Mouse (Mus musculus): ENCODE data around the gene Inca1. TPM values are rescaled to one million over a fixed set of nuclear protein-coding genes. Genes with fewer than 3 reads are reported as not detected.

The Inca1 gene
- 0.97 TPM for total RNA-seq (2023)

GRCm38 (mm10) chr11:70699722-70700556 is at the start of gene Inca1, which contains the start of gene Kif1c:
TSS of gene Inca1 (minus strand) at chr11:70700155.
TSS of gene Kif1c (plus strand) at chr11:70700548.

GRCm38 (mm10) chr11:70687601-70688199 is 12.3 kb downstream of the Inca1 start, which contains the start of gene Camta2:
TSS of gene Camta2 (minus strand) at chr11:70688105.

GRCm38 (mm10) chr11:70668771-70669505 is 31.0 kb downstream of the Inca1 start, which contains the start of gene Spag7:
TSS of gene Spag7 (minus strand) at chr11:70669416.

GRCm38 (mm10) chr11:70656964-70657363 is 43.0 kb downstream of the Inca1 start, which contains the start of gene Eno3:
TSS of gene Eno3 (plus strand) at chr11:70657202.

GRCm38 (mm10) chr11:70654198-70654922 is 45.6 kb downstream of the Inca1 start, which contains the start of gene Pfn1:
TSS of gene Pfn1 (minus strand) at chr11:70654644.

GRCm38 (mm10) chr11:70646691-70647650 is 53.0 kb downstream of the Inca1 start, which contains the start of the genes Rnf167 and Slc25a11:
TSS of gene Rnf167 (plus strand) at chr11:70647235.
TSS of gene Slc25a11 (minus strand) at chr11:70647479.

GRCm38 (mm10) chr11:70638714-70639278 is 61.2 kb downstream of the Inca1 start, which contains the start of gene Gp1ba:
TSS of gene Gp1ba (plus strand) at chr11:70639122.

Other genes starting within 250 kb of the Inca1 start
- gene Med11, start 248.2 kb downstream of the Inca1 start, total RNA-seq (2023): 52.7 TPM
- 0.91 TPM for gene Zmynd15, start 240.7 kb downstream of the Inca1 start, total RNA-seq (2023)
- gene Cxcl16, start 240.2 kb downstream of the Inca1 start, total RNA-seq (2023): 1.5 TPM
- not detected for gene Tm4sf5, start 194.9 kb downstream of the Inca1 start, total RNA-seq (2023)
- gene Vmo1, start 185.5 kb downstream of the Inca1 start, total RNA-seq (2023): not detected
- not detected for gene Gltpd2, start 181.0 kb downstream of the Inca1 start, total RNA-seq (2023)
- gene Psmb6, start 174.8 kb downstream of the Inca1 start, total RNA-seq (2023): 142 TPM
- gene Gm40193, start 167.2 kb downstream of the Inca1 start, total RNA-seq (2023): not detected
- gene Pld2, start 160.1 kb downstream of the Inca1 start, total RNA-seq (2023): 2.4 TPM
- 149 TPM for gene Mink1, start 137.3 kb downstream of the Inca1 start, total RNA-seq (2023)
- 1.00 TPM for gene 4930544D05Rik, start 84.3 kb downstream of the Inca1 start, total RNA-seq (2023)
- gene Chrne, start 80.9 kb downstream of the Inca1 start, total RNA-seq (2023): 4.7 TPM
- not detected for gene Gp1ba, start 61.0 kb downstream of the Inca1 start, total RNA-seq (2023)
- gene Rnf167, start 52.9 kb downstream of the Inca1 start, total RNA-seq (2023): 215 TPM
- 40.7 TPM for gene Slc25a11, start 52.7 kb downstream of the Inca1 start, total RNA-seq (2023)
- 1,339 TPM for gene Pfn1, start 45.5 kb downstream of the Inca1 start, total RNA-seq (2023)
- gene Eno3, start 43.0 kb downstream of the Inca1 start, total RNA-seq (2023): 25.0 TPM
- 26.1 TPM for gene Spag7, start 30.7 kb downstream of the Inca1 start, total RNA-seq (2023)
- gene Camta2, start 12.1 kb downstream of the Inca1 start, total RNA-seq (2023): 45.0 TPM
- 22.1 TPM for gene Kif1c, start 393 bp upstream of the Inca1 start, total RNA-seq (2023)
- 2.3 TPM for gene Zfp3, start 64.1 kb upstream of the Inca1 start, total RNA-seq (2023)
- 1.6 TPM for gene Scimp, start 112.4 kb upstream of the Inca1 start, total RNA-seq (2023)
- gene Rabep1, start 144.6 kb upstream of the Inca1 start, total RNA-seq (2023): 38.6 TPM